Mouse (Mus musculus) spleen, adult 2 months (tissue): Measurements from ENCODE around the gene Rex2. TPM values are rescaled to one million over a fixed set of nuclear protein-coding genes. Genes with fewer than 3 reads are reported as not detected.
"Not testable (repeated sequence)": the region's sequence is repeated elsewhere in the genome, so short reads cannot be mapped to it uniquely, and the experiment has no call there.

Experiments used
- DNase-seq, 2 experiments: peaks; one replicate each; pipeline versions ENCODE4 v3.0.0 to v3.0.0-alpha.2; 2012 to 2021; ENCODE audit warnings: low spot score in 2 of 2, low read depth in 1 of 2
- H3K27ac ChIP-seq: fragments of 200-500 bp; 2 replicates; pipeline ENCODE4 v1.5.1; 2012; ENCODE audit warnings: low read length, inconsistent platforms; ENCODE audit not compliant: insufficient read depth
- H3K27me3 ChIP-seq: fragments of 200-500 bp; 2 replicates; pipeline ENCODE4 v1.6.1; 2012; ENCODE audit warnings: mild to moderate bottlenecking, moderate library complexity, low read length, inconsistent platforms; ENCODE audit not compliant: control insufficient read depth, insufficient read depth
- H3K36me3 ChIP-seq: fragments of 200-500 bp; 2 replicates; pipeline ENCODE4 v1.6.1; 2012; ENCODE audit warnings: mild to moderate bottlenecking, low read length, inconsistent platforms; ENCODE audit not compliant: control insufficient read depth, insufficient read depth
- H3K4me1 ChIP-seq: fragments of 200-500 bp; 2 replicates; pipeline ENCODE4 v1.6.1; 2011; ENCODE audit warnings: inconsistent platforms; ENCODE audit not compliant: control insufficient read depth, insufficient read depth, insufficient read length
- H3K4me3 ChIP-seq: fragments of 200-500 bp; 2 replicates; pipeline ENCODE4 v1.5.1; 2011; ENCODE audit warnings: mild to moderate bottlenecking, inconsistent platforms; ENCODE audit not compliant: insufficient read depth, insufficient read length; ENCODE audit errors: extremely low read depth
- WGBS: fragments of 180-500 bp; shearing (Covaris S2); methylation state at CpG from one replicate; pipeline ENCODE4 v1.1.7; 2018; 5-methylcytosine and 5-hydroxymethylcytosine counted together
- polyA plus RNA-seq: library from polyadenylated mRNA; depleted of rRNA; stranded (reverse); fragments of >200 nt; gene quantifications from 2 replicates; pipeline ENCODE4 v1.2.3, GENCODE M21; 2012; rRNA removed

The Rex2 gene
- polyA plus RNA-seq = not detected in 2 replicates

DNA sequence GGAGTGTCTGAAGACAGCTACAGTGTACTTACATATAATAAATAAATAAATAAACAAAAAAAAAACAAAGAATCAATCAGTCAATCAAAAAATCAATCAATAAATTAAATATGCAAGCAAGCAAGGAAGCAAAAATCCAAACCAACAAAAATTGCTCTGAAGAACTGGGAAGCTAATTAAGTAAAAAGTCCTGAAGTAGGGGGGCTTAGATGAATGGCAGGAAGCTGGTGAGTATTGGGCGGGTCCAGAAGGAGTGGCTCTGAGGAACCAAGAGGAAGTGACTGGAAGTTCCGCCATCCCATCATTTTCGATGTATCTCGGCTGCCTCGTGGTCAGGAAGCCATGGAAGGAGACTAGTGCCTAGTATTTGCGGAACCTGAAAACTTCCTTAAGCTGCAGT is at the start of gene Rex2:
Gene Rex2, plus strand, starts transcription at position 301 of the 400 bp plus-strand sequence.
- not testable (repeated sequence) for H3K27me3 ChIP-seq, H3K4me3 ChIP-seq, H3K4me1 ChIP-seq, H3K36me3 ChIP-seq, H3K27ac ChIP-seq, DNase-seq
- no CpG with 5 or more reads among the region's 6 CpGs for WGBS

DNA sequence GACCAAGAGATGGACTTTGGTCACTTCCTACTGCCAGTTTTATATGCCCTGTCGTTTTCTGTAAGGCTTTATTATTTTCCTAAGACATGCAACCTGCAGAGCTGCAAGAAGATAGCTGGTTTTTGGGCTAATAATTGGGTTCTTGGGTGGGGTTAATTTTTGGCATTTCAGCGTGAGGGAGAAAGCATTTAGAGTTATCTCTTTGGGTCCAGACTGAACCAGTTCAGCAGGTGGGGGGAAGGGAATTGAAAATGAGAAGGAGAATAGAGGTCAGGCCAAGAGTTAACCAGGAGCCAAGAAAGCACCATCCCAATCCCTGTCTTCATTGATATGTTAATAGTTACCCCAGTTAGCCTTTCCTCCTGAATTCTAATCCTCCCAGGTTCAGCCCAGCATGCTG is 45.1 kb upstream of the Rex2 start:
- not testable (repeated sequence) for H3K27ac ChIP-seq, DNase-seq, H3K36me3 ChIP-seq, H3K27me3 ChIP-seq, H3K4me1 ChIP-seq, H3K4me3 ChIP-seq
- WGBS = 18% methylated on average over 2 of the region's 2 CpGs

DNA sequence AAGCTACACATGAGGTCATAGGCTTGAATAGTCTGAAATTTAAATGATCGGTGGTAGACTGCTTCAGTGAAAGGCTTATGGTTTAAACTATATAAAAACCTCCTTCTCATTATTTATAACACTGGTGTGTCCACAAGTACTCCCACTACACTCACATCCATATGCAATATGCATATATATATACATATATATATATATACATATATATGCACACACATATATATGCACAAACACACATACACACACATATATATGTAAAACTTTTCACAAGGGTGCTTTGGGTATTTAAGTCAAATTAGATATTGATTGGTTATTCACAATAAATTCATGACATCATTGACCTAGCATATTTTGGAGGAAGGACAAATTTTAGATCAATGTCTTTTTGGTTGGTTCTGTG is 3.2 kb upstream of the Rex2 start:
- not testable (repeated sequence) for DNase-seq, H3K27ac ChIP-seq, H3K4me3 ChIP-seq, H3K36me3 ChIP-seq, H3K27me3 ChIP-seq, H3K4me1 ChIP-seq
- WGBS = no CpG with 5 or more reads among the region's 1 CpGs

DNA sequence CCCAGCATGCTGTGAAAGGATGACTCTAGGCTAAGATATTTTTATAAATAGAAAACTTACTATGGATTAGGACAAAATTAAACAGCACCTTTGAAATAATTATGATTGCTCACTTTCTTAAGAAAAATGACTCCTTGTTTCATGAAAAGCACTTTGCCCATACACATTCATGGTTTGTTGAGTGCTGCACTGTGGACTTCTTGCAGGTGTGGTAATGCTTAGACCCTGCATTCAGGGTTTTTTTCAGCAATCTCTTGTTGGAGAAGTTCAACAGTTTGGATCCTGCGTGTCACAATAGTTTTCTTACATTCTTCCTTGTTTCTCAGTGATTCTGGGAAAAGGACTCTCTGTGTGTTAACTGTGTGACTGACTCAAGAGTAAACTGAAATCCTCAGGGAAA is 4.7 kb downstream of the Rex2 start:
- H3K4me3 ChIP-seq, H3K4me1 ChIP-seq, H3K27me3 ChIP-seq, DNase-seq, H3K27ac ChIP-seq, H3K36me3 ChIP-seq: not testable (repeated sequence)
- 60% methylated on average over 1 of the region's 1 CpGs for WGBS

DNA sequence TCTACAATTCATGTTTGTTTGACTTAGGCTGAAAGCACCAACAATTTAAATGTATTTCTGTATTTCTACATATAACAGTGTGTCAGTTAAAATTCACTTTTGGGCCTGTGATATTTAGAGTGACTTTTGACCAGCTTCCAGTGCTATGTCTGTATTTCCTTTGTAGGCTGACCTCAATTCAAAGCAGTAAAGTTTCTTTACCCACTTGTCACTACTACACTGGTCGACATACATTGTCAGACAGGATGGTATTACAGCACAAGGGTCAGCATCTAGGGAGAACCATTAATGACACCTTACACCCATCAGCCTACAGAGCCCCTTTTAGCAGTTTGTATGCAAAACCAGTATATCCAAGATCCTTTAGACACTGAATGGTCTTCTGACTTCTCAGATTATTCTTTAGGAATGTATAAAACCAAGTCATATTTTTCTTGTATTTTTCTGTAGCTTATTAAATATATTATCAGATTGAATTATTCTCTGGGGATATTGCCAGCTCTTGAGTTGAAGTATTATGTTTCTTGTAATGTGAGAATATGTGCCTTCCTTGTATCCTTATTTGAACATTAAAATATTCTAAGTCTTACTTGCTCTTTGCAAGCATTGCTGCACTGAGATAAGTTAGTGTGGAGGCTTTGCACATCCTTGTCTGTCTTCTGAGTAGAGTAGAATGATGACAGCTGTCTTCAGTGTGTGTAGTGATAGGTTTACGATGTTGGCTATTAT is 9.8 kb downstream of the Rex2 start:
- WGBS = 94% methylated on average over 1 of the region's 2 CpGs
- not testable (repeated sequence) for DNase-seq, H3K27me3 ChIP-seq

DNA sequence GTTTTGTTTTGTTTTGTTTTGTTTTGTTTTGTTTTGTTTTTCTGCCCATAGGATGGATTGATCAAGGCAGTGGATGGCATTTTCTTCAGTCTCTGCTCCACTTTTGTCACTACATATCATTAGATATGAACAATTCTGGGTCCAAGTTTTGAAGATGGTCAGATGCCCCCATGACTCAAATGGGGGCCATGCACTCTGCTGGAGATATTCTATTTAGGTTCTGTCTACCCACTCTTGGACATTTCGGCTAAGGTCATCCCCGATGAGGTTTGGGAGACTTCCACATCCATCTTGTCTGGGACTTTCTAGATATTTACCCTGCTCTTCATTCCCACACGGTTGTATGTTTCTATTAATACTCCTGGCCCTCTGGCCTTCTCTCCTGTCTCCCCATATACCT is 42.1 kb downstream of the Rex2 start:
- not testable (repeated sequence) for H3K4me1 ChIP-seq, H3K27me3 ChIP-seq, DNase-seq, H3K4me3 ChIP-seq, H3K27ac ChIP-seq, H3K36me3 ChIP-seq
- whole genome bisulfite sequencing = 80% methylated on average over 3 of the region's 3 CpGs

More for the DNA sequence above, 9.8 kb downstream of the Rex2 start:
- H3K4me3 ChIP-seq, H3K4me1 ChIP-seq, H3K27ac ChIP-seq, H3K36me3 ChIP-seq: not testable (repeated sequence)

DNA sequence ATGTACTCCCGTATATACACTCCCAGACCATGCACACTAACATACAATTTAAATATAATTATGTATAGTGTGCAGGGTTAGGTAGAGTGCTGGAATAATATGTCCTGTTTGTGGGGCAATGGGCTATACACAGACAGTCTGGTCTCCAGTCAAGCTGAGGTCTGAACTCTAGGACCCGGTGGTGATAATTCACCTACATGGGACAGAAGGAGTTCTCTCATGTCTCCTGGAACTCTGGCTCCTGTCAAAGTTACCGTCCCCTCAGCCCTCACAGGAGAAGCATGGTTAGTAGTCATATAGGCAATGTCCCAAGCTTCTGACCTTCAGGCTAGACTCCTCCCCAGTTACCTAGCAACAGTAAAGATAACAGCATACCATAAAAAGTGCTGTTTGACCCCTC is 44.2 kb downstream of the Rex2 start:
- DNase-seq, H3K27ac ChIP-seq, H3K27me3 ChIP-seq, H3K4me3 ChIP-seq, H3K4me1 ChIP-seq, H3K36me3 ChIP-seq: not testable (repeated sequence)
- WGBS = 91% methylated on average over 3 of the region's 3 CpGs

DNA sequence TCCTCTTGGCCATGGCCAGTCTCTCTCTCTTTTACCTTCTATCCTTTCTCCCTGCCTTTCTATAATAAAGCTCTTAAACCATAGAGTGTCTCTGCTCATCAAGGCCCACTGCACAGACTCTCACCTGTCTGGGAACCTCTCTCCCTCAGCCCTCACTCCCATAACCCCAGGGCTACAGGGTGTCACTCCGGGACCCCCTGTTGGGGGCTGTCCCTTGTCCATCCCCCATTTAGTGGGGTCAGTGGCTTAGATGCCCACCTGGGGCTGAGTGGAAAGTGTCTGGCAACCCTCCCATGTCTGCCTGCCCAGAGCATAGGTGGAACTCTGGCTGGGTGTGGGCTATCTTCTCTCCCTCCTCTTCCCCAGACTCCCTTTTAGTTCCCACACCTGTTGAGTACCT is 44.7 kb downstream of the Rex2 start:
- H3K27me3 ChIP-seq, DNase-seq, H3K36me3 ChIP-seq, H3K27ac ChIP-seq, H3K4me1 ChIP-seq, H3K4me3 ChIP-seq: not testable (repeated sequence)
- 97% methylated on average over 1 of the region's 1 CpGs for WGBS

DNA sequence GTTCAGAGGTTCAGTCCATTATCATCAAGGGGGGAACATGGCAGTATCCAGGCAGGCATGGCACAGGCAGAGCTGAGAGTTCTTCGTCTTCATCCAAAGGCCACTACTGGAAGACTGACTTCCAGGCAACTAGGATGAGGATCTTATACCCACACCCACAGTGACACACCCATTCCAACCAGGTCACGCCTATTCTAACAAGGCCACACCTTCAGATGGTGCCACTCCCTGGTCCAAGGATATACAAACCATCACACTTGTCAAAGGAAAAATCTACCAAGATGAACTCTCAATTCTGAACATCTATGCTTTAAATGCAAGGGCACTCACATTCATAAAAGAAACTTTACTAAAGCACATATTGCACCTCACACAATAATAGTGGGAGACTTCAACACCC is 74.0 kb downstream of the Rex2 start:
- H3K4me1 ChIP-seq, H3K4me3 ChIP-seq, H3K27ac ChIP-seq, H3K27me3 ChIP-seq, H3K36me3 ChIP-seq, DNase-seq: not testable (repeated sequence)
- WGBS = 65% methylated on average over 2 of the region's 2 CpGs

DNA sequence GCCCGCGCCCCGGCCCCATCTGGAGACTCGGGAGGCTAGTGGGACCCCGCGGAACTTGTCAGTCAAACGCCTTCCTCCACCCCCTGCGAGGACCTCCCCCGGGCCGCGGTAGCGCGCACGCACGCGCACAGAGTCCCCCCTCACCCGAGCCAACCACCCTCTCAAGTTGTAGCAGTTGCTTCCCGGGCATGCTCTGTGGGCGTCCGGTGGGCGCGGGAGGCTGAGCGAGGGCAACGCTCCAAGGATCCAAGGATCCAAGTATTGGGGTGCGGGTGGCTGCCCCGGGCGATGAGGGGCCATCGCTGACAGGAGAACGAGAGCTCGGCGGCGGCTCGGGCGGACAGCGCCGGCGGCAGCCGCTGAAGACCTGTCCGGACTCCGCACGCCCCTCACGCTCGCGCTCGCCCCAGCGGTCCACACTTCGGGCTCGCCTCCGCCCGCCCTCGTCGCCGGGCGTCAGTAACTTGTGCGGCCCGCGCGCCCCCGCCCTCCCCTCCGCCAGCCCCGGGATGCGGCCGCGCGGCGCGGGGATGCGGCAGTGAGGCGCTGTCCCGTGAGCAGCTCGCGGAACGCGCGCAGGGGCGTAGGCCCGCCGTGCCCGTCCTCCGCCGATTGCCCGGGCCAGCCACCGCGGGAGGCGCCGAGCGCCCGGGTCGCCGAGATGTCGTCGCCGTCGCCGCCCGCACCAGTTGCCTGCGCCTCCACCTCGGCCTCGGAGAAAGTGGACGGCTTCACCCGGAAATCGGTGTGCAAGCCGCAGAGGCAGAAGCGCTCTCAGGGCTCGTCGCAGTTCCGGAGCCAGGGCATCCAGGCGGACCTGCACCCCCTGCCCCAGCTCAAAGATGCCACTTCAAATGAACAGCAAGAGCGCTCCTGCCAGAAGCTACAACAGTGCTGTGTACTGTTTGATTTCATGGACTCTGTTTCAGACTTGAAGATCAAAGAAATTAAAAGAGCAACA is 80.3 kb downstream of the Rex2 start:
- H3K4me1 ChIP-seq, H3K27ac ChIP-seq, H3K27me3 ChIP-seq, H3K36me3 ChIP-seq, H3K4me3 ChIP-seq, DNase-seq: not testable (repeated sequence)
- 6% methylated on average over 94 of the region's 109 CpGs for WGBS
